Mouse (Mus musculus) kidney, embryonic 16.5 days (tissue): ENCODE measurements around the gene Tmsb15a. TPM values are rescaled to one million over a fixed set of nuclear protein-coding genes. Genes with fewer than 3 reads are reported as not detected.
"Not testable (repeated sequence)": the region's sequence is repeated elsewhere in the genome, so short reads cannot be mapped to it uniquely, and the experiment has no call there.

ENCODE experiments used
- ATAC-seq: fragments of 200-750 bp; cut with Nextera tagmentation; 2 replicates; pipeline ENCODE4 v1.8.0; 2017; ENCODE audit warnings: moderate TSS enrichment; ENCODE audit not compliant: low FRiP score, low TSS enrichment
- H3K27ac ChIP-seq: fragments of 300-500 bp; sonication (generic); 2 replicates; pipeline ENCODE4 v1.5.1; 2014; ENCODE audit warnings: low read length
- H3K27me3 ChIP-seq: fragments of 300-500 bp; sonication (generic); 2 replicates; pipeline ENCODE4 v1.6.1; 2014; ENCODE audit warnings: low read length, control low read depth, mixed read lengths; ENCODE audit not compliant: insufficient read depth
- H3K36me3 ChIP-seq: fragments of 300-500 bp; sonication (generic); 2 replicates; pipeline ENCODE4 v1.6.1; 2014; ENCODE audit warnings: low read length, control low read depth, mixed read lengths; ENCODE audit not compliant: insufficient read depth
- H3K4me1 ChIP-seq: fragments of 300-500 bp; sonication (generic); 2 replicates; pipeline ENCODE4 v1.6.1; 2014; ENCODE audit warnings: low read length, control low read depth, mixed read lengths; ENCODE audit not compliant: insufficient read depth
- H3K4me2 ChIP-seq: fragments of 300-500 bp; sonication (generic); replicated peaks from 2 replicates; pipeline ENCODE4 v1.6.1; 2014; ENCODE audit warnings: low read depth, low read length
- H3K4me3 ChIP-seq: fragments of 300-500 bp; sonication (generic); 2 replicates; pipeline ENCODE4 v1.5.1; 2014; ENCODE audit warnings: mild to moderate bottlenecking, low read length
- H3K9ac ChIP-seq: fragments of 300-500 bp; sonication (generic); replicated peaks from 2 replicates; pipeline ENCODE4 v1.6.1; 2014; ENCODE audit warnings: low read length
- H3K9me3 ChIP-seq: fragments of 300-500 bp; sonication (generic); 2 replicates; pipeline ENCODE4 v1.6.1; 2016; ENCODE audit warnings: low read length, control low read depth
- WGBS: fragments of 180-500 bp; shearing (Covaris S2); extraction: QIAGEN DNeasy Blood & Tissue Kit; methylation state at CpG from one replicate; pipeline ENCODE4 v1.1.7; 2014; 5-methylcytosine and 5-hydroxymethylcytosine counted together
- polyA plus RNA-seq: library from polyadenylated mRNA; unstranded; fragments of >200 nt; fragmentation: Nextera tagmentation; extraction: Ambion mirVana; gene quantifications from 2 replicates; pipeline ENCODE4 v1.2.1, GENCODE M21; 2015

Gene Tmsb15a
- not detected in 2 replicates for polyA plus RNA-seq

DNA sequence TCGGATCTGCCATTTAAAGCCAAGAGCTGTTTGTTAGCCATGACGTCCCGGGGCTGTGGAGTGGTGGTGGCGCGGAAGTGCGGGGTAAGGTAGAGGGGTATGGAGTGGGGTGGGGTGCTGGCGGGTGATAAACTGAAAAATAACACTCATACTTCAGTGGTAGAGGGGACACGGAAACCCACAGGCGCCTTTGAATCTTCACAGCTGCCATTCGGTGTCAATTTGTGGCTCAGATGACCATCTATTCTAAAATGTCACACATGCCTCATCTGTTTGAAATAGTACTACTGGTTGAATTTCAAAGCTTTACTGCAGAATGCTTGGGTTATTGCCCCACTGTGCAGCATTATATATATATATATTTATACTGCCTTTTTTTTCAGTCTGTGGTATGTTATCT is at the start of gene Tmsb15a:
TSS of gene Tmsb15a (minus strand) at position 101 of the 400 bp plus-strand sequence.
- Histone ChIP-seq H3K9ac (no peak within 1 kb of the TSS), H3K4me2 (no peak within 1 kb of the TSS), H3K9me3 (no peaks in the 10 kb centered on the region), H3K27ac (no peak within 1 kb of the TSS), H3K4me1 (no peaks in the 10 kb centered on the region), H3K36me3 (no peaks in the 10 kb centered on the region), H3K27me3 (peaks cover 2% of the 10 kb centered on the region; the same call in 1 of the 2 replicates), H3K4me3 (no peak within 1 kb of the TSS)
- no peak for ATAC-seq
- WGBS: 82% methylated on average over 10 of the region's 10 CpGs

- H3K9ac ChIP-seq: no peak overlapping the region
- H3K4me1 ChIP-seq: no peaks in the 10 kb centered on the region
- no peaks in the 10 kb centered on the region for H3K9me3 ChIP-seq
- no peak for ATAC-seq
- no peaks in the 10 kb centered on the region; the same call in 1 of the 2 replicates for H3K27me3 ChIP-seq
- H3K36me3 ChIP-seq: no peaks in the 10 kb centered on the region
- no peak overlapping the region for H3K4me2 ChIP-seq
- no peak overlapping the region for H3K4me3 ChIP-seq
- WGBS: 82% methylated on average over 2 of the region's 2 CpGs
- H3K27ac ChIP-seq: no peak overlapping the region
Measured at GRCm38 (mm10) chrX:135768565-135768964, 43.5 kb upstream of the Tmsb15a start.

GRCm38 (mm10) chrX:135768043-135768548 is 43.0 kb upstream of the Tmsb15a start:
- ATAC-seq: no peak
- no peaks in the 10 kb centered on the region for H3K4me1 ChIP-seq
- no peaks in the 10 kb centered on the region; the same call in 1 of the 2 replicates for H3K27me3 ChIP-seq
- H3K9me3 ChIP-seq: no peaks in the 10 kb centered on the region
- H3K9ac ChIP-seq: no peak overlapping the region
- no peak overlapping the region for H3K27ac ChIP-seq
- H3K36me3 ChIP-seq: no peaks in the 10 kb centered on the region
- no peak overlapping the region for H3K4me3 ChIP-seq
- no peak overlapping the region for H3K4me2 ChIP-seq
- 55% methylated on average over 2 of the region's 3 CpGs for WGBS

DNA sequence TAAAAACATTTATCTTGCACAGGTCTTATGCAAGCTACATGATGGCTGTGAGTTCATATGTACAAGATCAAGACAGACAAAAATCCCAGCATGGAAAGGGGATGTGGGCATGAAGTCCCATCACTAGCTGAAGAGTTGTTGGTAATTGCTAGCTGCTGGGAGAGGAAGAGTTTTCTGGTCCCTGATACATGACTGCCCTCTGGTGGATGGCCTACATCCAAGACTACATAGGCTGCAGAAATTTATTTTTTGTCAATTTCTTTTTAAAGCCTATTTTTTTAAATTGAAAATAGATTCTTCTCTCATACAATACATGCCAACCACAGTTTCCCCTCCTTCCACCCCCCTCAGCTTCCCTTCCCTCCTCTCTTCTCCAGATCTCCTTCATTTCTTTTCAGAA is 36.6 kb upstream of the Tmsb15a start:
- H3K4me1 ChIP-seq: no peaks in the 10 kb centered on the region
- no peak for ATAC-seq

GRCm38 (mm10) chrX:135752832-135753231 is 27.8 kb upstream of the Tmsb15a start:
- Histone ChIP-seq H3K9me3 (no peaks in the 10 kb centered on the region), H3K4me1 (no peaks in the 10 kb centered on the region), H3K36me3 (no peaks in the 10 kb centered on the region), H3K27me3 (no peaks in the 10 kb centered on the region), H3K9ac (no peak overlapping the region), H3K4me2 (no peak overlapping the region), H3K4me3 (no peak overlapping the region), H3K27ac (no peak overlapping the region)
- WGBS: 5% methylated on average over 2 of the region's 2 CpGs
- ATAC-seq: peak; percentile 57

More for the DNA sequence above, 36.6 kb upstream of the Tmsb15a start:
- peaks cover 7% of the 10 kb centered on the region; the same call in 1 of the 2 replicates for H3K36me3 ChIP-seq
- H3K4me3 ChIP-seq: no peak overlapping the region
- H3K27me3 ChIP-seq: no peaks in the 10 kb centered on the region; the same call in 1 of the 2 replicates
- H3K9me3 ChIP-seq: no peaks in the 10 kb centered on the region
- H3K4me2 ChIP-seq: no peak overlapping the region
- H3K9ac ChIP-seq: no peak overlapping the region
- H3K27ac ChIP-seq: no peak overlapping the region

DNA sequence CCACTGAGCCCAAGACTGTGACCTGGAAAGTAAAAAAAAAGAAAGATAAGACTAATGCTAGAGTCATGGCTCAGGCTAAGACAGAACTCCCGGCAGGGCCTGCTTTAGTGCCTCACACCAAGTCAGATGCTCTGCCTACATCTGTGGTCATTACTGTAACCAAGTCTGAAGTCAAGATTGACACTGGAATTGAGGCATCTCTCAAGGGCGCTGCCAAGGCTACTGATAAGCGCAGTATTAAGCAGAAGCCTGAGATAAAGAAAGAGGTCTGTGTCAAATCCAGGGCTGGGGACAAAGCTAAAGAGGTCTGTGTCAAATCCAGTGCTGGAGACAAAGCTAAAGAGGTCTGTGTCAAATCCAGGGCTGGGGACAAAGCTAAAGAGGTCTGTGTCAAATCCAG is 20.3 kb upstream of the Tmsb15a start:
- not testable (repeated sequence) for H3K9me3 ChIP-seq, H3K27me3 ChIP-seq, H3K27ac ChIP-seq, H3K4me3 ChIP-seq, ATAC-seq, H3K4me2 ChIP-seq, H3K36me3 ChIP-seq, H3K9ac ChIP-seq, H3K4me1 ChIP-seq
- 90% methylated on average over 3 of the region's 3 CpGs for WGBS

GRCm38 (mm10) chrX:135743056-135743355 is 17.9 kb upstream of the Tmsb15a start:
- Histone ChIP-seq H3K27me3 (peaks cover 9% of the 10 kb centered on the region; the same call in 1 of the 2 replicates), H3K4me2 (peak overlapping the region; percentile 59), H3K36me3 (no peaks in the 10 kb centered on the region), H3K9ac (peak overlapping the region; percentile 73), H3K9me3 (no peaks in the 10 kb centered on the region), H3K4me1 (no peaks in the 10 kb centered on the region), H3K27ac (peak overlapping the region; percentile 43; the same call in 1 of the 2 replicates), H3K4me3 (peak overlapping the region; percentile 70)
- 29% methylated on average over 7 of the region's 7 CpGs for WGBS
- peak; percentile 9; the same call in 1 of the 2 replicates for ATAC-seq

DNA sequence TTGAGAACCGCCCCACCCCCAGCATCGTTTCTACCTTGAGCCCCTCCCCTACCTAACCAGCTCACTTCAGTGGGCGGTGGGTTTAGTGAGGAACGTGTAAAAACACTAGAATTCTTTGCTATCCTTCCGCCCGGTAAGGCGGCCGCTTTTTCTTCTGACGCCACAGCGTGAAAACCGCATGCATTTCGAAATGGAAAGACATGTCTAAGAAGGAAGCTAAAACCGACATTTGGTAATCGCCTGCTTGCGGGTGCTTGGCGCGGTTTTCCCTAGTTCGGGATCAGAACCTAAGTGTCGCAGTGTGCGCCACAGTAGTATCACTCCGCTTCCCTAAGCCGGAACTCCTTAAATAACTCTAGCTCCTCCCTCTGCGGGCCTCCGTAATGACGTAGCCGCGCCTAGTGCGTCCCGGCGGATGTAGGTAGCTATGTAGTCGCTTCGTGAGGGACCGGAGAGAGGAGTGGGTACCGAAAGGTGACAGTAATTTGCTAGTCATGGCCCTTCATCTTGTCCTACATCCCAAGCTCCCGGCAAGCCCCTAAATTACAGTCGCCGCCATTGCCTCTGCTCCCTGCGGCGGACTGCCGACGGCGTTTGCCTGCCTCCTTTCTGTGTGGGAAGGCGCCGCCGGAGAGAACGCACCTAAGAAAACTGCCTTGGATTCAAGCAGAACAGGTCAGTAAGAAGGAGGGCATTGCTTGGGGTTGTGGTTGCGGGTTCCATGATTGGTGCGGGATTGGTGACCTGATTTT is 17.4 kb upstream of the Tmsb15a start, which contains the start of the genes Armcx5 and Gprasp1:
TSS of gene Armcx5 (plus strand) at position 430 of the 752 bp plus-strand sequence.
TSS of gene Gprasp1 (plus strand) at position 430 of the 752 bp plus-strand sequence.
- peak within 1 kb of the TSS; percentile 73 for H3K9ac ChIP-seq
- ATAC-seq: peak; percentile 99

GRCm38 (mm10) chrX:135738730-135739520 is 13.9 kb upstream of the Tmsb15a start:
- no peak overlapping the region for H3K4me2 ChIP-seq
- no peak for ATAC-seq
- H3K27me3 ChIP-seq: peaks cover 9% of the 10 kb centered on the region; the same call in 1 of the 2 replicates
- no peaks in the 10 kb centered on the region for H3K36me3 ChIP-seq
- WGBS: 88% methylated on average over 2 of the region's 2 CpGs
- no peak overlapping the region for H3K27ac ChIP-seq
- no peaks in the 10 kb centered on the region for H3K9me3 ChIP-seq
- H3K4me1 ChIP-seq: no peaks in the 10 kb centered on the region
- H3K9ac ChIP-seq: no peak overlapping the region
- H3K4me3 ChIP-seq: no peak overlapping the region

More for the DNA sequence above, 17.4 kb upstream of the Tmsb15a start, which contains the start of the genes Armcx5 and Gprasp1:
- H3K36me3 ChIP-seq: no peaks in the 10 kb centered on the region
- WGBS: 22% methylated on average over 48 of the region's 48 CpGs
- peak within 1 kb of the TSS; percentile 81 for H3K27ac ChIP-seq
- peak within 1 kb of the TSS; percentile 70 for H3K4me3 ChIP-seq
- H3K27me3 ChIP-seq: peaks cover 9% of the 10 kb centered on the region; the same call in 1 of the 2 replicates
- peak within 1 kb of the TSS; percentile 59 for H3K4me2 ChIP-seq
- no peaks in the 10 kb centered on the region for H3K9me3 ChIP-seq
- H3K4me1 ChIP-seq: no peaks in the 10 kb centered on the region
